Mouse (Mus musculus) adrenal gland, postnatal 10 days (tissue): Measurements from ENCODE around the gene Tbc1d22b. TPM values are rescaled to one million over a fixed set of nuclear protein-coding genes. Genes with fewer than 3 reads are reported as not detected.
"Not testable (repeated sequence)": the region's sequence is repeated elsewhere in the genome, so short reads cannot be mapped to it uniquely, and the experiment has no call there.

Experiments used
- DNase-seq: peaks from one replicate; pipeline ENCODE4 v3.0.0; 2021; ENCODE audit warnings: mixed read lengths
- long read RNA-seq, 2 experiments: library from polyadenylated mRNA; stranded (forward); transcript quantifications; one replicate each; pipeline ENCODE4 v2.0.0; 2021
- total RNA-seq, 2 experiments: library from RNA; stranded (reverse); gene quantifications; 2 replicates each; pipeline ENCODE4 v1.2.3; 2021

Gene Tbc1d22b
- 10 to 100 TPM; 19.7 to 20.3 TPM for total RNA-seq
- long read RNA-seq, experiment 1, partial matches to known transcripts: 8 of 9 reads
- long read RNA-seq, experiment 1, other reads (novel, unspliced or antisense): 0 of 9 reads
- long read RNA-seq, experiment 2, transcript Tbc1d22b-201 (13 exons, 3,595 nt): major isoform, 8 of 18 reads
- long read RNA-seq, experiment 2, partial matches to known transcripts: 7 of 18 reads
- long read RNA-seq, experiment 2, other reads (novel, unspliced or antisense): 3 of 18 reads

DNA sequence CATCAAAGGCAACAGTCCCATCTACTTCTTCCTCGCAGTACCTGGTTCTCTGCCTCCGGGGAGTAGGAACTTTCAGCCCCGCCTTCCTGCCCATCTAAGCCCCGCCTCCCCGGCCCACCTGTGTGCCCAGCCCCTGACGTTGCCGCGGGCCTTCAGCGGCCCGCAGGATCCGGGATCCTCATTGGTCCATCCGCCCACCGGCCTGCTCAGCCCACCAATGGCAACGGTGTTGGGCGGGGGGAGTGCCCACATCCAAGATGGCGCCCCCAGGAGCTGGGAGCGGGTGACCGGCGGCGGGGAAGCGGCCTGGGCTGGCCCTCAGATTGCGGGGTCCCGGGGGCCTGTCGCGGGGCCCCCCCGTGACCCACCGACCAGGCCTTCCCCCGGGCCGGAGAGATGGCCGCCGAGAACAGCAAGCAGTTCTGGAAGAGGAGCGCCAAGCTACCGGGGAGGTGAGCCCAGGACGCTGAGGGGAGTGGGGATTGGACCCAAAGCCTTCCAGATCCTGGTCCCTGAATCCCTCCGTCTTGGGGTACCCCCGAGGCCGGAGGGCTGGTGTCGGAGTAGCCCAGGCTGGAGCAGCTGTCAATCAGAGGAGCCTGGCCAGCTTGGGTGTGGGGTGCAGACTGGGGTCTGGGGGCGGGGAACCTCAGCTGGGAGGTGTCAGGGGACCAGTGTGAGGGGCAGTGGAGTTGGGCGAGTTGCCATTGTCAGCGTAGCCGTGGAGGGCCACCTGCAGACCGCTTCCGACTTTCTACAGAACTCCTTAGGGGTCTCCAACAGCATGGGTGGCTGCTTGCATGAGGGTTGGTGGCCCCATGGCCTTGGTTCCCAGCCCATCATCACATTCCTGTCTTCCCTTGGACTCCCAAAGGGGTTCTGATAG lies at the start of gene Tbc1d22b, which contains the start of gene Gm17657:
TSS of gene Tbc1d22b (plus strand) at position 243 of the 886 bp plus-strand sequence.
TSS of gene Gm17657 (minus strand) at position 96 of the 886 bp plus-strand sequence.
- peak; percentile 97 for DNase-seq

DNA sequence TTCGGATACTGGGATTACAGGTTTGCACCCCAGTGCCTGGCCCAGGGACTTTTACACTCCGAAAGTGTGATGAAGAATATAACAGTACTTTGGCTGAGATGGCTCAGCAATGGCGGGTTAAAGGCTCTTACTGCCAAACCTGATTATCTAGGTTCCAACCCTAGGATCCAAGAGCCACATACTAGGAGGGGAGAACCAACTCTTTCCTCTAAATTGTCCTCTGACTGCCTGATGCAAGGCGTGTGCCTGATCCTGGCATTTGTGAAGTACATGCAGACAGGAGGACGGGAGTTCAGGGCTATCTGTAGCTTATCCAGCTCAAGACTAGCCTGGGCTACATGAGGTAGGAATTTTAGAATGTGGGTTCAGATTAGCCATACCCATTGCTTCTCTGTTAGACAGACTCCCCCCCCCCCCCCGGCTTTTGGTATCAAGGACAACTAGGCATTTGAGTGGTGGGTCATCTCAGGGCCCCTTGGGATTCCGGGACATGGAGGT lies 49.3 kb upstream of the Tbc1d22b start:
- no peak for DNase-seq

DNA sequence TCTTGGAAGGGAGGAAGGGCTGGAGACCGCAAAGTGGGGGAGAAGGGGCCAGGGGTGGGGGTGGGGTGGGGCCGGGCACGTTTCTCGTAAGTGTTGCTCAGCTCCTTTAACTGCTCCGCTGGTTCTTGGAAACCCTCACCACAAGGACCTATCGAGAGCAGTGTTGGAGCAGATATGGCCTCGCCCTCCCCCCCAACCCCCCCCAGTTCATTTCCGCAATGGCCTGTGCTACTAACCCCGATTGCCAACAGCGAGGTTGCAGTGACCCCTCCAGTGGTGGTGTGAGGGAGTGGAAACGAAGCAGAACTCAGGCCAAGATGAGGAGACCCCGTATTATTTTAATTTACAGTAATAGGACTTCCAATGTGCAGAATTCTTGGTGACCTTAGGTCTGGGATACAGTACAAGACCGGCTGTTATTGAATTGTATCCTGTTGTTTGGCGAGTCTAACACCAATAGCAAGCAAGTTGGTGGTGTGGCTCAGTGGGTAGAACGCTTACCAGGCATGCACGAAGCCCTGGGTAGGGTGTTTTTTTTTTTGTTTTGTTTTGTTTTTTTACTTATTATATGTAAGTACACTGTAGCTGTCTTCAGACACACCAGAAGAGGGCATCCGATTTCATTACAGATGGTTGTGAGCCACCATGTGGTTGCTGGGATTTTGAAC lies 48.6 kb upstream of the Tbc1d22b start:
- DNase-seq: no peak

DNA sequence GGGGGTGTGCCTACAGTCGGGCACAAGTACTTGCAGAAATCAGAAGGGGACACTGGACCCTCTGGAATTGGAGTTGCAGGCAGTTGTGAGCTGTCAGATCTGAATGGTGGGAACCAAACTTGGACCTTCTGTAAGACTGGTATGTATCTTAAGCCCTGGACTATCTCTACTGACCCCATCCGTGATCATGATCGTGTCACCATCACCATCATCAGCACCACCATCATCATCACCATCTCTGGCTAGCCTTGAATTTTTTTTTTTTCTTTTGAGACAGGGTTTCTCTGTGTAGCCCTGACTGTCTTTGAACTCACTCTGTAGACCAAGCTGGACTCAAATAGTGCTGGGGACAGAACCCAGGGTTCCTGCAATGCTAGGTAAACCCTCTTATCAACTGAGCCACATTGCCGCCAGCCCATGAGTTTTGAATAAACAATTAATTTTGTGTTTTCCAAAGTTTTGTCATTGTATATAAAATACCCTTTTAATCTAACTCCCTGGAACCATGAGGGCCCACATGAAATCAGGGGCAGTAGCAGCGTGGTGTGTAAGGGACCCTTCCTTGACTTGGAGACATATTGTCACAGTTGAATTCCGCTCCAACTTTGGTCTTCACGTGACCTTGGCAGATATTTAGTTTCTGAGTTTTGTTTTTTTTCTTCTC lies 47.4 kb upstream of the Tbc1d22b start:
- no peak for DNase-seq

DNA sequence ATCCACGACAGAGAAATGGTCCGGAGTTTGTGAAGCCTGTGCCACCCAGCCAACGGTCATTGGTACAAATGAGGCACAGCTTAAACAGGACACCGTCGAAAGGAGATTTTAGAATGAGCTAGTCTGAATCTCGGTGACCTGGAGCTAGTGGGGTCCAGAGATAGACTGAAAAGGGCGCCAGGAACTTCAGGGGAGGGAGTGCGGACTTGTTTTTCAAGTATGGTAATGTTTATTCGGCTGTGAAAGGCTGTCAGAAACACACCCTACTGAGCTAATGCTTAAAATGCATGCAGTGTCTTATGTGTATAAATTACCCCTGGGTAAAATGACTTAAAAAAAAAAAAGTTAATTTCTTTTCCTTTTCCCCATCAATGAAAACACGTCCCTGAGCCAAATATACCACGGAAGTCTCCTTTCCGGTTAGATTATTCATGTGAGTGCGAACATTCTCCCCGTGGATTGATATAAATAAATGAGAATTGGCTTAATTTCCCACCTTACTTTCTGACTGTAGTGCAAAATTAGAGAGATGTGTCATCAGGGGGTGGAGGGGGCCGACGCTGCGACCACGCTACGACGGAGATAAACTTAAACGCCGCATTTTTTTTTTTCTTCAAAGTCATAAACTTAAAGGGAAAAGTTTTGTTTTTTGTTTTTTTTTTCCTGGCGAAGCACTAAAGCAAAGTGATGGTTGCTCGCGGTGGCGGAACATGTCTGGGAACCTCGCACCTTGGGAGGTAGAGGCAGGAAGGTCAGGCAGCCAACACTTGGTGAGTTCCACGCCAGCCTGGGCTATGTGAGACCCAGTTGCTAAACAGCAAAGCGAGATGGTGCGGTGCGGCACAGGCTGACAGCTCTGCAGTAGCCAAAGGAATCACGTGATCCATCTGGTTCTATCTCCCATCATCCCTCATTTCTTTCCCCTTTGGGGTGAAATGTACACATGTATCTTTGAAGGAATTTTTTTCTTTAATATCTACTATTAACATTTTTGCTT lies 46.6 kb upstream of the Tbc1d22b start:
- no peak for DNase-seq

DNA sequence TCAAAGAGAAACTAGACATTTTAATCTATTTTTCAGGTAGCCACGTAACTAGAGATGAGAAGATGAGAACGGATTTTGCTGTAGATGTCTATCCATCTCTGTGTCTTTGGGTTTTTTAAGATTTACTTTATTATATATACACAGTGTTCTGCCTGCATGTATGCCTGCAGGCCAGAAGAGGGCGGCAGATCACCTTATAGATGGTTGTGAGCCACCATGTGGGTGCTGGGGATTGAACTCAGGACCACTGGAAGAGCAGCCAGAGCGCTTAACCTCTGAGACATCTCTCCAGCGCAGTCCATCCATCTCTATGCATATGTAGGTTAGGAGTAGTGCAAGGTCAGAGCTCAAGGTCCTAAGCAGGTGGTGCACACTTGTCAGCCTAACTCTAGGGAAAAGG lies 45.9 kb upstream of the Tbc1d22b start:
- DNase-seq: no peak

DNA sequence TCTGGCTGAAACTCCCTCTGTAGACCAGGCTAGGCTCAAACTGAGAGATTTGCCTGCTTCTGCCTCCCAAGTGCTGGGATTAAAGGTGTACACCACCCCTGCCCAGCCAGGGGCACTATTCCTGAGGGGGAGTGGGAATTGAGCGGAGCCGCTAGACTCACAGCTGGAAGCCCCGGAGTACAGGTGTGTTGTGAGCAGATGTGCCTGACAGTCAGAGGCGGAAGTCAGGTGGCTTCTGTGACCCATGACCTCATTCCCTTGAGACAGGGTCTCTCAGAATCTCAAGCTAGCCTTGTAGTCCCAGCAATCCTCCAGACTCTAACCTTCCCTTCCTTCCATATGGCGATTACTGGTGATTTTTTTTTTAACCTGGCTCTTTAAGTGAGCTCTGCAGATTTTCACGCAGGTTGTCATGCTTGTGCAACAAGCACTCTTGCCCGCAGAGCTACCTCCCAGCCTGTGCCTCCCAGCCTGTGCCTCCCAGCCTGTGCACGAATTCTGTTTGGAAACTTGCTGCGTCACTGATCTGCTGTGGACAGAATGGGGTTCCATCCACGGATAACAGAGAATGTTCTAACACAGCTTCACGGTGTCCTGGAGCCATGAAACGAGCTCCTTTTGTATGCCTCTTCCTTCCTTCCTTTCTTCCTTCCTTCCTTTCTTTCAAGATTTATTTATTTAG lies 40.5 kb upstream of the Tbc1d22b start:
- DNase-seq: no peak

DNA sequence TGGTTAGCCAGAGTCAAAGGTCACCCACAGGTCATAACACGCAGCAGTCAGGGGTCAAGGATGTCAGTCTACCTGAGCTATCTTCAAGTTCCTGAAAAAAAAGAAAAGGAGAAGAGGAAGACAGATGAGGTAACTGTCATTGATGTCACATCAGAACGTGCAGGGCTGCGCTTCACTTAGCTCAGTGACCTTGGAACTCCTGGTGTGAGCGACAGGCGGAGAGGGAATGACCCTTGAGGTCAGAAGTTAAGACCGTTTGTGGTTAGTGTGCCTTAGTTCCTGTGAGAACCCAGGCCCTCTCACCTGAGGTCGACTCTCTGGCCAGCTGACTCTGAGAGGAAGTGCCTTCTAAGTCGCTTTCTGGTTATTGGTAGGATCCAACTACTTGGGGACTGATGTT lies 38.9 kb upstream of the Tbc1d22b start:
- DNase-seq: no peak

DNA sequence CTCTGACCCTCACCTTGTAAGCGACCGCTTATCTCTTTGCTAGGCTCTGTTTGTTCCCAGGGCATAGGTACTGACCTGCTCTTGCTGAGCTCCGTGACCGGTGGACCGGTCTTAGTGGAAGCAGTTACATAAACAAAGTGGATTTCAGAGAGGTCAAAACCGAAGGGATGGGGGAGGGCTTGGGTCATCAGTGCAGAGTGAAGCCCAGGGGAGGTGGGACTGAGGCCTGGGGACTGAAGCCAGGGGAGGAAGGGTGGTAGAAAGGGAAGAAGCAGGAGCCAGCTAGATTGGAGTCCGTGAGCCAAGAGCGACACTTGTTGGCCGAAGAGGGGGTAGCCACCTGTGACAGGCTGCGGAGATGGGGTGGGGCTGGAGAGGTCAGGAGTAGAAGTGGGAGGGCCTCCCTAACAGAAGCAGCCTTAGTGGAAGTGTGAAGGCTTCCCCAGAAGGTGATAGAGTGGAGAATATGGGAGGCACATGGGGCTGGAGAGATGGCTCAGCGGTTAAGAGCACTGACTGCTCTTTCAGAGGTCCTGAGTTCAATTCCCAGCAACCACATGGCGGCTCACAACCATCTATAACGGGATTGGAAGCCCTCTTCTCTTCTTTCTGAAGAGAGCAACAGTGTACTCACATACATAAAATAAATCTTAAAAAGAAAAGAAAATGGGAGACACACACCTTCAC lies 36.4 kb upstream of the Tbc1d22b start:
- DNase-seq: peak; percentile 82

DNA sequence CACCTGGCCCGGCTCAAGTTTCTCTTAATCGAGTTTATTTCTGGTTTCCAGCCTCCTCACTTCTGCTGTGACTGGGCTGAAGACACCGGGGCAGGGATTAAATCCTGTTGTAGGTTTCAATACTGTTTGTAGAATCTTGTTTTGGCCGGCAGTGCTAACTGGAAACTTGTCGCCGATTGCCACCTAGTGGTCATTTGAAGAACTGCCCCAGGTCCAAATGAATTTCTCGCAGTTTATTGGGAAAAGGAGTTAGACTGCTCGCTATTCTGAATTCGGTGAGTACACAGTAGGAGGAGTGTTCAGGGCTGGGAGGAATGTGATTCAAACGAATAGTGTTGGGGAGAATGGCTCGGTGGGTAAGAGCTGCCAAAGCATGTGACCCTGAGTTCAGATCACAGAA lies 35.1 kb upstream of the Tbc1d22b start:
- DNase-seq: peak; percentile 89

DNA sequence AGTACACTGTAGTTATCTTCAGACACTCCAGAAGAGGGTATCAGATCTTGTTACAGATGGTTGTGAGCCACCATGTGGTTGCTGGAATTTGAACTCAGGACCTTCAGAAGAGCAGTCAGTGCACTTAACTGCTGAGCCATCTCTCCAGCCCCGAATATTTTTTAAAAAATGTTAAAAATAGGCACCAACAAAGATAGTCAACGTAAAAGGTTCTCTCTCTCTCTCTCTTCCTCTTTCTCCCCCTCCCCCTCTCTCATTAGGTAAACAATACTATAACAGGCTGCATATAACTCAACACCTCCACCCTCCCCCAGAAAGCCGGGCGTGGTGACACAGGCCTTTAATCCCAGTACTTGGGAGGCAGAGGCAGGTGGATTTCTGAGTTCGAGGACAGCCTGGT lies 30.9 kb upstream of the Tbc1d22b start:
- not testable (repeated sequence) for DNase-seq

DNA sequence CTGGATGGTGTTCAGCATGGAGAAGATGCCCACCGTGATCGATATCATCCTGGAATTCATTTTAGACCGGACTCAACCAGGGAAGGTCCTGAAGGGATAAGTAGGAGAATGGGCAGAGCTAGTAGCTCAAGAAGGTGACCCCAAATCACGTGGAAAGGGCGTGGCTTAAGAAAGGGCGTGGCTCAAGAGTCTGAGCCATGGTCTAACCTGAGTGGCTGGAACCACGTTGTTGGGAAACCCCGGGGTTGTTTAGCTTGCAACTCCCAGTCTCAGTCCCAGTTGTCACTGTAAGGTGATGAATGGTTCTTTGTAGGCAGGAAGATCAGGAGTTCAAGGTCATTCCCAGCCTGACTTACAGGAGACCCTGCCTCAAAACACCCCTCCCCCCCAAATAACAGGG lies 29.9 kb upstream of the Tbc1d22b start:
- no peak for DNase-seq

DNA sequence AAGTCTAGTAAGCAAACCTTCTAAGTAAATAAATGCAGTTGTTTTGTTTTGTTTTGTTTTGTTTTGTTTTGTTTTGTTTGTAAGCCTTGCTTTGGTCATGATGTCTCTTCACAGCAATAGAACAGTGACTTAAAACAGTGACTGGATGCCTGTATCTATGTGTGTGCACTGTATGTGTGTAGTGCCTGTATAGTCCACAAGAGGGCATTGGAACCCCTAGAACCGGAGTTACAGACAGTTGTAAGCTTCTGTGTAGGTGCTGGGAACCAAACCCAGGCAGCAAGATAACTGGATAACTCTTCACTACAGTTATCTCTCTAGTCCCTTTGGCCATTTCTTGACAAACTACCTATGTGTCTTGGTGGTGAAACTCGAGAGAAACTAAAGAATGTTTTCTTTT lies 24.0 kb upstream of the Tbc1d22b start:
- DNase-seq: no peak

DNA sequence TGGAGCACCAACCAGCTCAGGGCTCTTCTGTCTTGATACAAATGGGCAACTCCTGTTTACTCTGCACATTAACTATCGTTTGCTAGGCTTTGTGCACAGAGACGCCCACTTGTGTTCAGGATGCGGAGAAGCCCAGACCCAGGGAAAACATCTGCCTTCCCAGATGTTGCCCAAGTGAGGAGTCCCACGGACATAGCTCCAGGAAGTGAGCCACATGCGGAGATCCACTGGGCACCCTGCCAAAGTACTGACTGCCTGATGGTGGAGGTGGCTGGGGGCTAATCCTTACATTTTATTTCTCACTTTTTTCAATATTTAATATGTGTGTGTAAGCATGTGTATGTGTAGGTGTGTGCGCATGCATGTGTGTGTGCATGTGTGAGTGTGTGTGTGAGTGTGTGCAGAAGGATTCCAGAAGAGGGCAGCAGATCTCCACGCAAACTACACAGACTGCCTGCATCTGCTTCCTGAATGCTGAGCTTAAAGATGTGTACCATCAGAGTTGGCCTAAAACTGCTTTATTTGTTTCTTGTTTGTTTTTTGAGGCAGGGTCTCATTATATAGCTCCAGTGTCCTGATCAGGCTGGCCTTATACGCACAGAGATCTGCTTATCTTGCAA lies 20.9 kb upstream of the Tbc1d22b start:
- DNase-seq: peak; percentile 47

DNA sequence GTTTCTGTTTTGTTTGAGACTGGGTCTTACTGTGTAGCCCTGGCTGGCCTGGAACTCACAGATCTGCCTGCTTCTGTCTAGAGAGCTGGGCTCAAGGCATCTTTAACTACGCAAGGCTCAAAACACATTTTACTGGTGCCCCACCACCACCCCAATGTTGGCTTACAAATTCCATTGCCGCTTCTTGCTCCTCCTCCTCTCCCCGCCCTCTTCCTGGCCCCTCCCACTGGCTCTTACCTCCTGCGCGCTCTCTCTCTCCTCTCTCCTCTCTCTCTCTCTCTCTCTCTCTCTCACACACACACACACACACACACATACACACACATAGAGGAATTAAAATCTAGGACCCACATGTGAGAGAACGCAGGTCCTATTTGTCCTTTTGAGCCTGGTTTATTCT lies 19.1 kb upstream of the Tbc1d22b start:
- DNase-seq: no peak

DNA sequence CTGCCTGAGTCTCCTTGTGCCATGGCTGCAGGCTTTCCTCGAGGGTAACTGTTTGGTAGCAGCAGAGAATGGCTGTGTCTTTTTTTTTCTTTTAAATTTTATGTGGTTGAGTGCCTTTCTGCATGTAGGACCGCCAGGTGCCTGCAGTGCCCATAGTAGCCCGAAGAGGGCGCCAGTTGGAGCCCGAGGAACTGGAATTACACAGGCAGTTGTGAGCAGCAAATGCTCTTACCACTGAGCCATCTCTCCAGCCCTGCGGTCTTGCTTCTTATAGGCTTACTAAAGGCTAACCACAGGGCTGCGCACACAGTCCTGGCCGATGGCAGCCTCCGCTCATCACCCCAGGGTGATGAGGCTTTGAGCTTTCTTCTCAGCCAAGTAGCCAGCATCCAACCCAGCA lies 18.3 kb upstream of the Tbc1d22b start:
- no peak for DNase-seq

DNA sequence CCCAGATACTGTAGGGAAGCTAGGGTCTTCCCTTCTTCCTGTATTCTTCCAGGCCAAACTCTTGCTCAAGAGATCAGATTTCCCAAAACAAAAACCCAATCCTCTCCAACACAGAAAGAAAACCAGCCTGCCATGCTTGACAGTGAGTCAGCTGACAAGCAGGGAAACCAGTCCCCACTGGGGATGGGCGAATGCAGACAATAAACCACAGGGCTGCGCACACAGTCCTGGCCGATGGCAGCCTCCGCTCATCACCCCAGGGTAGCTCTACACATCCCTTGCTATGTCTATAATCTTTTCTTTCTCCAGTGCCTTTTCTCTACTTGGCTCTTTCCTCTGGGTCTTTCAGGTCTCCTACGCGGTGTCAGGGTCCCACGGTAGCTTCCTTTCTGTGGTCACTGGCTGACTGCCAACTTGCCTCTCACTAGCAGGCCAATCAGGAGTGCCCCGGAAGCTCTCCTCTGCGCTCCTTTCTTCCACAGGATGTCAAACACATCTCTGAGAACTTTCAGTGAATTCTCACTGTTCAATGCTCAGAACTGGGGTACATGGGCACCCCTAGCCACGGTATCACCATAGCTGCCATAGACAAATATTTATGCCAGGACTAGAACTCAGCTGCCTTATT lies 17.7 kb upstream of the Tbc1d22b start:
- no peak for DNase-seq

DNA sequence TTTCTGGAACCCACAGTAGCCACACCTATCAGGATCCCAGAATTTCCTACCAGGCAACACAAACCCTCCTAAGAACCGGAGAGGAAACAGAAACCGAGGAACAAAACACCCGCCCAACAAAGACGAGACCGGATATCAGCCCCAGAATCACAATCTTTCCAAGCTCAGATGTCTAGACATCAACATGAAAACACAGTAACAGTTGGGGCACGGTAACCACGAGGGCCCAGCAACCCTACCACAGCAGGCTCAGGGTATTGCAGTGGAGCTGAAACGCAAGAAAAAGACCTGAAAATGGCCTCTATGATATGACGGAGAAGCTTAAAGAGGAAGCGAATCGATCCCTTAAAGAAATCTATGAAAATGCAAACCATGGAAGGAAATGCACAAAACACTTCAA lies 15.7 kb upstream of the Tbc1d22b start:
- no peak for DNase-seq

DNA sequence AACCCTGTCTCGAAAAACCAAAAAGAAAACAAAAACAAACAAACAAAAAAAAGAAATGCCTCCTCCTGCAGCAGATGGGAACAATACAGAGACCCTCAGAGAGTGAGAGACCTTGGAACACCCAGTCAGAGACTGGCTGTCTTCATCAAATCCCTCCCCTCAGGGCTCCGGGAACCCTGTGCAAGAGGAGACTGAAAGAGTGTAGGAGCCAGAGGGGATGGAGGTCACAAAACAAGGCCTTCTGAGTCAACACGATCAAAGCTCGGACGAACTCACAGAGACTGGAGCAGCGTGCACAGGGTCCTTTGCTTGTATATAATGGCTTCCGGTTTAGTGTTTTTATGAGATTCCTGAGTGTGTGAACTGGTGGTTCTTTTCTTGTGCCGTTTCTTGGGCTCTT lies 9.2 kb upstream of the Tbc1d22b start:
- peak; percentile 33 for DNase-seq
